Mouse (Mus musculus): Measurements from ENCODE around the gene H6pd. TPM values are rescaled to one million over a fixed set of nuclear protein-coding genes. Genes with fewer than 3 reads are reported as not detected.

Gene H6pd
- polyA plus RNA-seq, 1 experiment from 2014 or later = 38.3 TPM

DNA sequence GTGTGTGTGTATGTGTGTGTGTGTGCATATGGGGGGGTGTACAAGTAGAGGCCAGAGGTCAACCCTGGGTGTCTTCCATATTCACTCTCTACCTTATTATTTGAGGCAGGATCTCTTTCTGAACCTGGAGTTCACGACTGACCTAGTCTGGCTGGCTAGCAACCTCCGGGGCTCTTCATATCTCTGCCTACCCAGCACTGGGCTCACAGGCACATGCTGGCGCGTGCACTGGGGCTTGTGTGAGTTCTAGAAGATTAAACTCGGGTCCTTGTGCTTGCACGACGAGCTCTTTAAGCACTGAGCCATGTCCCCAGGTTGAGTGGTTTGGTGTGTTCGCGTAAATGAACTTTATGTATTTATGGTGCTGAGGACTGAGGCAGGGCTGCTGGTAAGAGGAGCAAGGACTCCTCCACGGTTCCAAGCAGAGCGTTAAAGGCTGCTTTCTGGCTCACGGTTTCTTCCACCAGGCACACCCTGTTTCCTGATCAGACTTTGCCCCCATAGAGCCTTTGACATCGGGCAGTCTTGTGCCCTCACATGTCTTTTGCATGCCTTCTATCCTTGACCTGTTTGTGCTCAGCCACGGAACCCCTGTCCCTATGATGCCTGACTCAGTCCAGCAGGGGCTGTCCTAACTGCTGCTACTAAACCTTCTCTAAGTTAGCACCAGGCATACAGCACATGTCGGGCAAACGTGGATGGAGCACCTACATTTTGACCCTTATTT is 75.1 kb downstream of the H6pd start:
- Histone ChIP-seq H3K4me2 (ENCODE audit: low read depth, low read length) (no peak overlapping the region), H3K27me3 (ENCODE audit: control insufficient read depth, insufficient read depth, low read depth, low read length) (no peaks in the 10 kb centered on the region), H3K36me3 (ENCODE audit: control insufficient read depth, insufficient read depth, low read length) (no peaks in the 10 kb centered on the region), H3K4me3 (ENCODE audit: low read length) (no peak overlapping the region), H3K9me3 (ENCODE audit: control insufficient read depth, low read length) (no peaks in the 10 kb centered on the region), H3K4me1 (replicated peaks; ENCODE audit: control insufficient read depth, insufficient read depth, low read length) (no peaks in the 10 kb centered on the region), H3K9ac (ENCODE audit: low read length) (no peak overlapping the region), H3K27ac (ENCODE audit: low read length) (no peak overlapping the region)
- 74% methylated on average over 16 of the region's 16 CpGs for WGBS
- ATAC-seq (ENCODE audit: low read depth) = no peak

GRCm38 (mm10) chr4:149933025-149933424 is 75.8 kb downstream of the H6pd start:
- H3K4me3 ChIP-seq (ENCODE audit: low read length) = no peak overlapping the region
- H3K4me2 ChIP-seq (ENCODE audit: low read depth, low read length) = no peak overlapping the region
- ATAC-seq (ENCODE audit: low read depth) = no peak
- 63% methylated on average over 7 of the region's 7 CpGs for WGBS
- H3K9ac ChIP-seq (ENCODE audit: low read length) = no peak overlapping the region
- no peaks in the 10 kb centered on the region for H3K36me3 ChIP-seq (ENCODE audit: control insufficient read depth, insufficient read depth, low read length)
- H3K9me3 ChIP-seq (ENCODE audit: control insufficient read depth, low read length) = no peaks in the 10 kb centered on the region
- H3K4me1 ChIP-seq (replicated peaks; ENCODE audit: control insufficient read depth, insufficient read depth, low read length) = no peaks in the 10 kb centered on the region
- H3K27ac ChIP-seq (ENCODE audit: low read length) = no peak overlapping the region
- H3K27me3 ChIP-seq (ENCODE audit: control insufficient read depth, insufficient read depth, low read depth, low read length) = no peaks in the 10 kb centered on the region

DNA sequence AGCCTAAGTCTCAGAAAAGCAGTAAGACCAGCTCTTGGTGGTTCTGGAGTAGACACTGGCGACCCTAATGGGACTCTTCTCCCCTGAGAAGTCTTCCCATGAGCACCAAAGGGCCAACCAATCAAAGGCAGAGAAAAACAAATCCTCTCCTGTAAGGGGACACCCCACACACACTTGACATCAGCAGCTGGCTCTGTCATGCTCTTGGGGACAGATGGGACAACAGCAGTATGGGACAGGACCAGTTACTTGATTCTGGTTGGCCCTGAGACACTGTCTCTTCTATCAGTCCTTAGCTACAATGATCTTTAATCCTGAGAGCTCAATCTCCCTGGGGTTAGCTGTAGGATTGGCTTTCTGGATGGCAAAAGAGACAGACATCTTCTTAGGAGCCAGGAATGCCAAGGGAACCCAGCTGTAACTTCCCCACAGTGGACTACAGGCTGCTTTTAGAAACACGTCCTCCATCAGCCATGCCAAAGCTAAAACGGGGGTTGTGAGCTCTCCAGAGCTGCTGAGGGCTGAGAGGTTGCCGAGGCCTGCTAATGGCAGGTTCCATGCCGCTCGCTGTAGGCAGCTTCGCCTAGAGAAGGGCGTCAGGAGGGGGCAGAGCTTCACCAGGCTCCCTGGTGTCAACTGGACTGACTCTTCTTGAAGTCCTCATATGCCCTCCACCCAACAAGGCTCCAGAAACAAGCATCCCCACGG is 76.6 kb downstream of the H6pd start:
- H3K27ac ChIP-seq (ENCODE audit: low read length) = no peak overlapping the region
- ATAC-seq (ENCODE audit: low read depth) = no peak
- no peaks in the 10 kb centered on the region for H3K9me3 ChIP-seq (ENCODE audit: control insufficient read depth, low read length)
- no peak overlapping the region for H3K4me2 ChIP-seq (ENCODE audit: low read depth, low read length)
- 83% methylated on average over 9 of the region's 9 CpGs for WGBS
- H3K4me3 ChIP-seq (ENCODE audit: low read length) = no peak overlapping the region
- no peak overlapping the region for H3K9ac ChIP-seq (ENCODE audit: low read length)
- no peaks in the 10 kb centered on the region for H3K4me1 ChIP-seq (replicated peaks; ENCODE audit: control insufficient read depth, insufficient read depth, low read length)
- H3K27me3 ChIP-seq (ENCODE audit: control insufficient read depth, insufficient read depth, low read depth, low read length) = no peaks in the 10 kb centered on the region
- H3K36me3 ChIP-seq (ENCODE audit: control insufficient read depth, insufficient read depth, low read length) = no peaks in the 10 kb centered on the region

GRCm38 (mm10) chr4:149930755-149931154 is 78.1 kb downstream of the H6pd start:
- WGBS = 64% methylated on average over 3 of the region's 3 CpGs
- H3K4me2 ChIP-seq (ENCODE audit: low read depth, low read length) = no peak overlapping the region
- no peaks in the 10 kb centered on the region for H3K4me1 ChIP-seq (replicated peaks; ENCODE audit: control insufficient read depth, insufficient read depth, low read length)
- no peak overlapping the region for H3K4me3 ChIP-seq (ENCODE audit: low read length)
- H3K36me3 ChIP-seq (ENCODE audit: control insufficient read depth, insufficient read depth, low read length) = no peaks in the 10 kb centered on the region
- H3K9ac ChIP-seq (ENCODE audit: low read length) = no peak overlapping the region
- H3K9me3 ChIP-seq (ENCODE audit: control insufficient read depth, low read length) = peaks cover 2% of the 10 kb centered on the region; the same call in 1 of the 2 replicates
- no peak for ATAC-seq (ENCODE audit: low read depth)
- H3K27me3 ChIP-seq (ENCODE audit: control insufficient read depth, insufficient read depth, low read depth, low read length) = no peaks in the 10 kb centered on the region
- no peak overlapping the region for H3K27ac ChIP-seq (ENCODE audit: low read length)

Other genes starting within 250 kb of the H6pd start
- 5.8 TPM in 2 replicates for gene Slc25a33, start 234.7 kb downstream of the H6pd start, polyA plus RNA-seq (2015; fragmentation: Nextera tagmentation; extraction: Ambion mirVana)
- 14.9 and 15.1 TPM in 2 replicates for gene Spsb1, start 54.0 kb downstream of the H6pd start, polyA plus RNA-seq (2015; fragmentation: Nextera tagmentation; extraction: Ambion mirVana)
- gene Gpr157, start 78.3 kb upstream of the H6pd start, polyA plus RNA-seq (2015; fragmentation: Nextera tagmentation; extraction: Ambion mirVana) = 2.3 TPM in 2 replicates
- 0.26 and 0.50 TPM in 2 replicates for gene Slc2a5, start 110.3 kb upstream of the H6pd start, polyA plus RNA-seq (2015; fragmentation: Nextera tagmentation; extraction: Ambion mirVana)
- not detected in 2 replicates for gene Slc2a7, start 139.9 kb upstream of the H6pd start, polyA plus RNA-seq (2015; fragmentation: Nextera tagmentation; extraction: Ambion mirVana)
- not detected in 2 replicates for gene Car6, start 192.3 kb upstream of the H6pd start, polyA plus RNA-seq (2015; fragmentation: Nextera tagmentation; extraction: Ambion mirVana)
- 1,425 and 1,551 TPM in 2 replicates for gene Eno1, start 227.7 kb upstream of the H6pd start, polyA plus RNA-seq (2015; fragmentation: Nextera tagmentation; extraction: Ambion mirVana)